8 mouse cellular contexts compared by ENCODE assay signal in genomic region chr5:105876068-105876924, GRCm38 (mm10). TPM values are rescaled to one million over a fixed set of nuclear protein-coding genes. Genes with fewer than 3 reads are reported as not detected.
DNase-seq lines count a peak whose midpoint lies in the region; ATAC-seq lines count a peak whose summit lies in the region.

TSS of gene Zfp326 (plus strand) at chr5:105876565.

- peak; percentile 95 for ATAC-seq in heart, embryonic 16.5 days (replicated peaks; ENCODE audit: extremely low read depth, insufficient read depth, low FRiP score)
- peak; percentile 91 for ATAC-seq in liver, embryonic 15.5 days (ENCODE audit: insufficient read depth)
- peak; percentile 95 for ATAC-seq in neural tube, embryonic 12.5 days (ENCODE audit: low FRiP score, low read depth)

- WGBS in forebrain, embryonic 10.5 days: under 1% methylated on average over 83 of the region's 83 CpGs
- WGBS in heart, embryonic 16.5 days: 1% methylated on average over 71 of the region's 83 CpGs
- under 1% methylated on average over 71 of the region's 83 CpGs for WGBS in liver, embryonic 15.5 days (ENCODE audit: insufficient replicate concordance)
- under 1% methylated on average over 80 of the region's 83 CpGs for WGBS in neural tube, embryonic 12.5 days

- H3K4me3 ChIP-seq in forebrain, embryonic 10.5 days: peak within 1 kb of the TSS; percentile 99
- peak within 1 kb of the TSS; percentile 94 for H3K4me3 ChIP-seq in heart, embryonic 16.5 days (ENCODE audit: low read length)
- H3K4me3 ChIP-seq in liver, embryonic 15.5 days (replicated peaks): peak within 1 kb of the TSS; percentile 83
- peak within 1 kb of the TSS; percentile 98 for H3K4me3 ChIP-seq in neural tube, embryonic 12.5 days

- peaks cover 36% of the 10 kb centered on the region for H3K4me1 ChIP-seq in forebrain, embryonic 10.5 days
- H3K4me1 ChIP-seq in heart, embryonic 16.5 days (ENCODE audit: control insufficient read depth, insufficient read depth, low read length): peaks cover 19% of the 10 kb centered on the region
- peaks cover 50% of the 10 kb centered on the region for H3K4me1 ChIP-seq in liver, embryonic 15.5 days (replicated peaks)
- peaks cover 24% of the 10 kb centered on the region for H3K4me1 ChIP-seq in neural tube, embryonic 12.5 days

- peaks cover 21% of the 10 kb centered on the region for H3K36me3 ChIP-seq in forebrain, embryonic 10.5 days (replicated peaks)
- no peaks in the 10 kb centered on the region for H3K36me3 ChIP-seq in heart, embryonic 16.5 days (ENCODE audit: control insufficient read depth, insufficient read depth)
- H3K36me3 ChIP-seq in liver, embryonic 15.5 days (replicated peaks): no peaks in the 10 kb centered on the region
- H3K36me3 ChIP-seq in neural tube, embryonic 12.5 days: peaks cover 5% of the 10 kb centered on the region; the same call in 1 of the 2 replicates

- H3K4me2 ChIP-seq in heart, embryonic 16.5 days (ENCODE audit: low read depth, low read length): peak within 1 kb of the TSS; percentile 71
- H3K4me2 ChIP-seq in liver, embryonic 15.5 days: peak within 1 kb of the TSS; percentile 99
- H3K4me2 ChIP-seq in neural tube, embryonic 12.5 days (replicated peaks): peak within 1 kb of the TSS; percentile 69

- DNase-seq in CD8-positive naive resting alpha-beta T cell, adult 2 months (ENCODE audit: low read depth in 2 of 2, low spot score in 2 of 2): peak; percentile 66 to 68
- DNase-seq in c-Kit-positive CD71-negative TER-119-negative erythroid progenitor cells, embryonic 14.5 days (ENCODE audit: low read depth): peak; percentile 83
- DNase-seq in forebrain, embryonic 10.5 days (ENCODE audit: extremely low spot score, low spot score): peak; percentile 94
- DNase-seq in kidney, postnatal 36 days: peak; percentile 94 to 96
- DNase-seq in telencephalon, adult 2 months (ENCODE audit: low read depth, low spot score): peak; percentile 72

- H3K27me3 ChIP-seq in forebrain, embryonic 10.5 days (ENCODE audit: poor library complexity, severe bottlenecking): peaks cover 16% of the 10 kb centered on the region; the same call in 1 of the 2 replicates
- H3K27me3 ChIP-seq in heart, embryonic 16.5 days (ENCODE audit: control insufficient read depth, insufficient read depth, low read length): no peaks in the 10 kb centered on the region
- peaks cover 12% of the 10 kb centered on the region for H3K27me3 ChIP-seq in liver, embryonic 15.5 days
- no peaks in the 10 kb centered on the region for H3K27me3 ChIP-seq in neural tube, embryonic 12.5 days (replicated peaks)

- H3K27ac ChIP-seq in forebrain, embryonic 10.5 days: peak within 1 kb of the TSS; percentile 100
- peak within 1 kb of the TSS; percentile 85 for H3K27ac ChIP-seq in heart, embryonic 16.5 days (ENCODE audit: low read length)
- H3K27ac ChIP-seq in liver, embryonic 15.5 days (replicated peaks): peak within 1 kb of the TSS; percentile 67
- peak within 1 kb of the TSS; percentile 59 for H3K27ac ChIP-seq in neural tube, embryonic 12.5 days

- H3K9me3 ChIP-seq in forebrain, embryonic 10.5 days: no peaks in the 10 kb centered on the region
- no peaks in the 10 kb centered on the region for H3K9me3 ChIP-seq in heart, embryonic 16.5 days (replicated peaks; ENCODE audit: control insufficient read depth, low read length)
- no peaks in the 10 kb centered on the region for H3K9me3 ChIP-seq in liver, embryonic 15.5 days (replicated peaks)
- H3K9me3 ChIP-seq in neural tube, embryonic 12.5 days: no peaks in the 10 kb centered on the region

- peak within 1 kb of the TSS; percentile 98 for H3K9ac ChIP-seq in heart, embryonic 16.5 days (ENCODE audit: low read length)
- peak within 1 kb of the TSS; percentile 91 for H3K9ac ChIP-seq in liver, embryonic 15.5 days
- H3K9ac ChIP-seq in neural tube, embryonic 12.5 days: peak within 1 kb of the TSS; percentile 99

RNA-seq across cellular contexts. Expression of gene Zfp326, which starts in this region (rescaled TPM):
- 55.9 and 61.1 TPM in 2 replicates for polyA plus RNA-seq in forebrain, embryonic 10.5 days (2016; fragmentation: Nextera tagmentation; extraction: Ambion mirVana)
- 21.5 and 24.8 TPM in 2 replicates for polyA plus RNA-seq in heart, embryonic 16.5 days (2015; fragmentation: Nextera tagmentation; extraction: Ambion mirVana)
- polyA plus RNA-seq in liver, embryonic 15.5 days (2015; fragmentation: Nextera tagmentation; extraction: Ambion mirVana): 5.5 and 5.6 TPM in 2 replicates
- polyA plus RNA-seq in neural tube, embryonic 12.5 days (2016; fragmentation: Nextera tagmentation; extraction: Ambion mirVana): 55.5 and 64.5 TPM in 2 replicates

Comparison
In these comparisons a context has a peak if more than half of its experiments do, and no peak if none do; other contexts are left out.
1. Peak in every context shown above with its lines: DNase-seq, ATAC-seq, H3K4me3 ChIP-seq and H3K27ac ChIP-seq.